Mouse (Mus musculus) right cerebral cortex, postnatal 10 days (tissue): ENCODE data around the gene 1500015O10Rik.

Source experiments
- DNase-seq, 2 experiments: peaks; one replicate each; pipeline ENCODE4 v3.0.0; 2021; ENCODE audit warnings: low spot score in 2 of 2

The 1500015O10Rik gene

GRCm38 (mm10) chr1:43730491-43730924 is at the start of gene 1500015O10Rik:
Gene 1500015O10Rik, plus strand, starts transcription at chr1:43730602.
- DNase-seq, result peak; percentile 88 to 90

- DNase-seq, result no peak
Measured at GRCm38 (mm10) chr1:43689983-43690382, 40.4 kb upstream of the 1500015O10Rik start.

- no peak for DNase-seq
Measured at GRCm38 (mm10) chr1:43690507-43690906, 39.9 kb upstream of the 1500015O10Rik start.

- no peak for DNase-seq
Measured at GRCm38 (mm10) chr1:43694076-43694475, 36.3 kb upstream of the 1500015O10Rik start.

GRCm38 (mm10) chr1:43694851-43695545 is 35.4 kb upstream of the 1500015O10Rik start:
- peak; percentile 91 to 92 for DNase-seq

GRCm38 (mm10) chr1:43698577-43699000 is 31.8 kb upstream of the 1500015O10Rik start:
- DNase-seq, result peak; percentile 48 to 56

- DNase-seq, result no peak
Measured at GRCm38 (mm10) chr1:43714841-43715240, 15.6 kb upstream of the 1500015O10Rik start.

- no peak for DNase-seq
Measured at GRCm38 (mm10) chr1:43717967-43718366, 12.4 kb upstream of the 1500015O10Rik start.

- no peak for DNase-seq
Measured at GRCm38 (mm10) chr1:43718793-43719192, 11.6 kb upstream of the 1500015O10Rik start.

GRCm38 (mm10) chr1:43722459-43722858 is 7.9 kb upstream of the 1500015O10Rik start:
- DNase-seq, result no peak

GRCm38 (mm10) chr1:43732100-43732499 is 1.7 kb downstream of the 1500015O10Rik start:
- DNase-seq, result no peak

GRCm38 (mm10) chr1:43732657-43733056 is 2.3 kb downstream of the 1500015O10Rik start:
- no peak for DNase-seq

GRCm38 (mm10) chr1:43737812-43738518 is 7.6 kb downstream of the 1500015O10Rik start:
- DNase-seq, result peak; percentile 79 to 83

GRCm38 (mm10) chr1:43738519-43738894 is 8.1 kb downstream of the 1500015O10Rik start:
- DNase-seq, result no peak

- DNase-seq, result no peak
Measured at GRCm38 (mm10) chr1:43754448-43755312, 24.3 kb downstream of the 1500015O10Rik start.

- DNase-seq, result no peak
Measured at GRCm38 (mm10) chr1:43760085-43760484, 29.7 kb downstream of the 1500015O10Rik start.

- no peak for DNase-seq
Measured at GRCm38 (mm10) chr1:43764481-43764880, 34.1 kb downstream of the 1500015O10Rik start.

- DNase-seq, result no peak
Measured at GRCm38 (mm10) chr1:43766328-43766727, 35.9 kb downstream of the 1500015O10Rik start.

- no peak for DNase-seq
Measured at GRCm38 (mm10) chr1:43768385-43768990, 38.1 kb downstream of the 1500015O10Rik start.

- DNase-seq, result no peak
Measured at GRCm38 (mm10) chr1:43769348-43769747, 38.9 kb downstream of the 1500015O10Rik start.

GRCm38 (mm10) chr1:43770032-43770431 is 39.6 kb downstream of the 1500015O10Rik start:
- no peak for DNase-seq

GRCm38 (mm10) chr1:43772694-43773093 is 42.3 kb downstream of the 1500015O10Rik start:
- no peak for DNase-seq
